In the genomic region with DNA sequence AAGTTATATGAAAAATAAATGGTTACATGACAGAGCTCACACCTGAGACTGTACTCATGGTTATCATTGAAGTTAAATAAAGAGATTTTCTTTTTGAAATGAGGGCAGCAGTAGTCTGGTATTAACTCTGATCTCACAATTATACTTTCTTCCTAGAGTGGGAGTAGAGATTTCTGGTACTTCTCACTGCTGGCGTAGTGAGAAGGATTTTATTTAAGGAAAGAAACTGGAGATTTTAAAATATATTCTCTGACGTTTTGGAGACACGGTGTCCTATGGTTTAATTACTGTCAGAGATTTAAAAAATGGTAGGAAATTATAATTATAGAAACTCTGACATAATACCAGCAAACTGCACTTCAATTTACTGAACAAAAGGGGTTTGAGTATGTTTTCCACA, we compare ENCODE assay signal across 12 mouse cellular contexts.
"Had no signal": no experiment of that assay in that cellular context is flagged by ENCODE, and none has a peak within 500 bp of the region (broad histone marks: within the 10 kb centered on the region; RNA-seq: fewer than 3 reads in every experiment).

No protein-coding gene starts in this region.

- DNase-seq: gastrocnemius, postnatal 14 days; gastrocnemius, postnatal 36 days; heart, adult 11 months; heart, adult 2 months; heart, postnatal 14 days; heart, postnatal 36 days; kidney, adult 11 months; kidney, adult 2 months; kidney, adult 9 months; kidney, postnatal 14 days; kidney, postnatal 36 days; layer of hippocampus, adult 9-11 months had no signal
